Mouse (Mus musculus): ENCODE data around the gene Timd2. TPM values are rescaled to one million over a fixed set of nuclear protein-coding genes. Genes with fewer than 3 reads are reported as not detected.

Gene Timd2
- polyA plus RNA-seq (2014; fragmentation: Illumina TruSeq; extraction: RNeasy Lipid Tissue Mini Kit (QIAGEN cat#74804); ENCODE audit: low replicate concordance), result not detected

GRCm38 (mm10) chr11:46706664-46707356 lies at the start of gene Timd2:
Timd2 (minus strand) TSS chr11:46707061.

GRCm38 (mm10) chr11:46735076-46735475 lies 28.2 kb upstream of the Timd2 start, which contains the start of gene Havcr1:
Havcr1 (plus strand) TSS chr11:46735080.

GRCm38 (mm10) chr11:46629211-46629795 lies 77.6 kb downstream of the Timd2 start, which contains the start of gene Dppa1:
Dppa1 (minus strand) TSS chr11:46629261.

Other genes starting within 250 kb of the Timd2 start
- not detected for gene Gm12169, start 182.8 kb downstream of the Timd2 start, polyA plus RNA-seq (2014; fragmentation: Illumina TruSeq; extraction: RNeasy Lipid Tissue Mini Kit (QIAGEN cat#74804); ENCODE audit: low replicate concordance)
- not detected for gene BC053393, start 135.5 kb downstream of the Timd2 start, polyA plus RNA-seq (2014; fragmentation: Illumina TruSeq; extraction: RNeasy Lipid Tissue Mini Kit (QIAGEN cat#74804); ENCODE audit: low replicate concordance)
- gene Dppa1, start 77.8 kb downstream of the Timd2 start, polyA plus RNA-seq (2014; fragmentation: Illumina TruSeq; extraction: RNeasy Lipid Tissue Mini Kit (QIAGEN cat#74804); ENCODE audit: low replicate concordance), result not detected
- 0.41 TPM for gene Havcr1, start 28.0 kb upstream of the Timd2 start, polyA plus RNA-seq (2014; fragmentation: Illumina TruSeq; extraction: RNeasy Lipid Tissue Mini Kit (QIAGEN cat#74804); ENCODE audit: low replicate concordance)
- 5.7 TPM for gene Timd4, start 103.7 kb upstream of the Timd2 start, polyA plus RNA-seq (2014; fragmentation: Illumina TruSeq; extraction: RNeasy Lipid Tissue Mini Kit (QIAGEN cat#74804); ENCODE audit: low replicate concordance)